Mouse (Mus musculus) T-cell, adult 2 months (primary cell): ENCODE results near the gene Fdxr.
A peak's percentile ranks its signal among the peaks of the same experiment; 100 is the strongest.

Experiments used
- DNase-seq: peaks from one replicate; pipeline ENCODE4 v3.0.0; 2022; ENCODE audit warnings: low spot score

The Fdxr gene

GRCm38 (mm10) chr11:115276780-115277603 lies at the start of gene Fdxr:
Gene Fdxr, minus strand, starts transcription at chr11:115277050.
- peak; percentile 99 for DNase-seq

DNA sequence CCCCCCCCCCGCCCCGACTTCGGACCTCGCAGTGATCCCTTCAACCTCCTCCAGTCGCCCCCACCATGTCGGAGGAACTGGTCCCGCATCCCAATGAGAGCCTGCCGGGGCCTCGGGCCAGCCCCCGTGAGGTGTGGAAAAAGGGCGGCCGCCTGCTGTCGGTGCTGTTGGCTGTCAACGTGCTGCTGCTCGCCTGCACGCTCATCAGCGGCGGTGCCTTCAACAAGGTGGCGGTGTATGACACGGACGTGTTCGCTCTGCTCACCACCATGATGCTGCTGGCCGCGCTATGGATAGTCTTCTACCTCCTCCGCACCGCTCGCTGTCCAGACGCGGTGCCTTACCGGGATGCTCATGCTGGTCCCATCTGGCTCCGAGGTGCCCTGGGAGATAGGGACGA lies 46.5 kb upstream of the Fdxr start:
- no peak for DNase-seq

DNA sequence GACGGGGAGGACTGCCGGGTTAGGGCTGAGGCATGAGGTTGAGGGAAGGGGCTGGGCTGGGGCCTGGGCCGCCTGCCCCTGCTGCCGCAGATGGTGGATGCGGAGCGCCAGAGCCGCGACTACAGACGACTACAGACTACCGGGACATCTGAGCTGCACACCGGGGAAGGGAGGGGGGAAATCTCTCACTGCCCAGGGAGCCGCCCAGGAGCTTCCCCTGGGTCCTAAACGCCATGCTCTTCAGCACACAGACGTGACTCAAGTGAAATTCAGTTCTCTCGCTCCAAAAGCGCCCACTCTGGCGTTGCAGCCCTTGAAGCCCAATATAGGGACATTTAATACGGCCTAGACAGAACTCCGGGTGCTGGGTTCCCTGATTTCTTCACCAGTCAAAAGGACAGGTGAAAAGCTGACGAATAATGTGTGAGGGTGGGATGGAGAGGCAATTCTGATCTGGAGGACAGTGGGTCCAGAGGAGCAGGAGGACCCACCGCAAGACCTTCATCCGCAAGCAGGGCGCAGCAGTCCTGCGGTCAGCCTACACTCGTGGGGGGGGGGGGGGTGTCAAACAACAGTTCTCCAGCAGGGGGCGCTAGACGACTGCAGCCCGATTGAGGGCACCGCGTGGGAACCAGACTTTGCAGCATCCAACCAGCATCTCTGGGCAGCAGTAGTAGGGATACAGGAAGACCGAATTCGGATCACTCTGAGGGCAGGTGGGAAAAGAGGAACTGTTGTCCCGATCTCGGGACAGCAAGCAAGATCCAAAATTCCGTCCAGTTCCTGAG lies 45.2 kb upstream of the Fdxr start, which contains the start of gene Ush1g:
Gene Ush1g (minus strand): TSS at position 136 of the 788 bp plus-strand sequence.
- peak; percentile 46 for DNase-seq

- no peak for DNase-seq
Measured at GRCm38 (mm10) chr11:115319704-115320383, 43.0 kb upstream of the Fdxr start.

DNA sequence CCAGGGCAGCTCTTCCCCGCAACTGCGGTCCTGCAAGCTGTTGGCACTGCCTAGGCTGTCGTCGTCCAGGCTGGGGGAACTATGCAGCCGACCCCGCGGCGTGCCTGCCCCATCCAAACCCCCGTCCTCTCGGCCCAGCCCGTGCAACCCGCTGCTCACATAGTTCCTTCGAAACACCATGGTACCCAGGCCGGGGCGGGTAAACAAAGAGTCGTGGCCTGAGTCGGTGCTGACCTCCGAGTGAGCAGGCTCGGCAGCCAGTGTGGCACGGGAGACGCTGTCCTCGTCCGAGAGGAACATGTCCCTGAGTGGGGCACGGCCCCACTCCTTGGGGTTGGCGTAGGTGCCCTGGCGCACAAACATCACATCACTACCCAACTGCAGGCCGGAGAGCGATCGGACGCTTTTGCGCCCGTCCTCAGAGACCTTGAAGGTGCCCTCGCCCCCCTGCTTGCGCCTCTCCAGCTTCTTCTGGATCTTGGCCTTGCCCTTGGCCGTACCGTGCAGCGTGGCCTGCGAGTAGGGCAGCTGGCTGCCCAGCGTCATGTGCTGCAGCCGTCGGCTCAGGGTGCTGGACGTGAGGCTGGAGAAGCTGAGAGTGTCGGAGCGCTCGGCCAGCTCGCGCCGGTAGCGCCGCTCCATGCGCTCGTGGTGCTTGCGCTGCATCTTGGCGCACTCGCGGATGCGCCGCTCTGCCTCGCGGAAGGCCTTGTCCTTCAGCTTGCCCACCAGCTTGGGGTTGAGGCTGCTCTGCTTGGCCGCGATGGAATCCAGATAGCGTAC lies 41.6 kb upstream of the Fdxr start:
- no peak for DNase-seq

- no peak for DNase-seq
Measured at GRCm38 (mm10) chr11:115317204-115317603, 40.4 kb upstream of the Fdxr start.

DNA sequence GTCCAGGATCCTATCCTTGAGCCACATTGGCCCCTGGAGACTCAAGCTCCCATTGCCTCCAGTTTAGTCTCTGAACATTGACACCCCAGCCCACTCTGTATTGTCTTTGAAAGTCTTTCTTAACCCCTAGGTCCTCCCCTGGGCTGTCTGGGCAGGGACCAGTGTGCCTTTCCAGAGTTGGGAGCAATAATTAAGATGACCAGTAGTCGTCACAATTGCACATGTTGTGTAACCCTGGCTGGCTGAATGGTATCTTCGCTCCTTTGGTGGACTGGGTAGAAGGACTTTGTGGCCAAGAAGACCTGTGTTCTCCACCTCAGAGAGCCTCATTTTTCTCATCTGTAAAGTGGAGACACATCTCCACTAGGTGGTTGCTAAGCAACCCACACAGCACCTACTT lies 37.4 kb upstream of the Fdxr start:
- DNase-seq = no peak

DNA sequence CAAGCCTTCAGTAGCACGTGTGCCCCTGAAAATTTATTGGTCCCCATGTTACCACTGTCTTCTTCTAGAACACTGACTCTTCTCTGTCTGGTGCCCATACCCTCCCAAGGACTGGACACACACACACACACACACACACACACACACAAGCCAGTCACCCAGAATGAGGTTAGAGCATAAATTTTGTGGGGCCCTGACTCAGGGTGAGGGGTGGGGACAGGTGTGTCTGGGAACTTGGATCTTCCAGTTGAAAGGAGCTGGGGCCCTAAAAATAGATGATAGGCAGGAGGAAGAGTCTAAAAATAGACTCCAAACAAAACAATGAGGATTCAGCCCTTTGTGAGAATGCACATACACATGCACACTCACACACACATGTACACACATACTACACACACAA lies 31.9 kb upstream of the Fdxr start:
- no peak for DNase-seq

DNA sequence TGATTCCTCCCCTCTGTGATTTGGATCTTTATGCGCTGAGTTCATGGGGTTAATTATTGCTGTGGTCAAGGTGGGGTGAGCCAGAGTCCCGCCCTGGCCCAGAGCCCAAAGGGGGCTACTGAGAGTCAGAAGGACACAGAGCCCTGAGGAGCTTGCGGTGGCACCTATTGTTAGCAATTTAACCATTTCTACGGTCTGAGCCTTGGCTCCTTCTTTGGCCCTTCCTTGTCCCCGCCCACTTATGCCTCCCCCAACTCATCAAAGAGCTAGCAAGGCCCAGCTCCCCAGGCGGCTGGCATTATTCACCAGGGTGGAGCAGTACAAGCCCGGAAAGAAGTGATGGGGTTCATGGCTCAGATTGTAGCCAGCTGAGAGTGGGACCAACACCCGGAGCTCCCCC lies 30.0 kb upstream of the Fdxr start, which contains the start of gene Otop2:
Gene Otop2 (plus strand): TSS at position 301 of the 400 bp plus-strand sequence.
- DNase-seq = no peak

DNA sequence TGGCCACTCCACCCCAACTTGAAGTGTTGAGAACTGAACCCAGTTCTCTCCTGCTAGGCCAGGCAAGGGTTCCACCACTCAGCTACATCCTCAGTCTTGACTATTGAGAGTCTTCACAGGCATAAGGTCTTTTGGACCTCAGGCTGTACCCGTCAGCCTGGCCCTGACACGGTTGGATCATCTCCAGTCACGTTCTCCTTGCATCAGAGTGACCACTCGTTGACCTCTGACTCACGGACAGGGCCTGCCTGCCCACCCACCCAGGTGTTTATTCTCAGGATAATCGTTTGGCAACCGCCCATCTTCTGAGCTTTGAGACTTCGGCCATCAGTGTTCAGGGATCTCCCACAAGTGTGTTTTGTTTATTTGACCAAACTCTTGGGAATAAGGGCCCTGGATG lies 26.3 kb upstream of the Fdxr start:
- DNase-seq = no peak

DNA sequence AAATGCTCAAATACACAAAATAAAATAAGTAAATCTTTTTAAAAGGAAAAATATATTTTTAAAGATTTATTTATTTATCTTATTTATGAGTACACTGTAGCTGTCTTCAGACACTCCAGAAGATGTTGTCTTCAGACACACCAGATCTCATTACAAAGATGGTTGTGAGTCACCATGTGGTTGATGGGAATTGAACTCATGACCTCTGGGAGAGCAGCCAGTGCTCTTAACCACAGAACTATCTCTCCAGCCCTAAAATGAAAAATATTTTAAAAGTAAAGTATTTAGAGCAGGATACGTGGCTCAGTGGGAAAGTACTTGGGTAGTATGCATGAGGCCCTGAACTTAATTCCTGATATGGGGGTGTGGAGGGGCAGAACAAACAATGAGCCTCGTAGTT lies 24.5 kb upstream of the Fdxr start:
- DNase-seq = no peak

DNA sequence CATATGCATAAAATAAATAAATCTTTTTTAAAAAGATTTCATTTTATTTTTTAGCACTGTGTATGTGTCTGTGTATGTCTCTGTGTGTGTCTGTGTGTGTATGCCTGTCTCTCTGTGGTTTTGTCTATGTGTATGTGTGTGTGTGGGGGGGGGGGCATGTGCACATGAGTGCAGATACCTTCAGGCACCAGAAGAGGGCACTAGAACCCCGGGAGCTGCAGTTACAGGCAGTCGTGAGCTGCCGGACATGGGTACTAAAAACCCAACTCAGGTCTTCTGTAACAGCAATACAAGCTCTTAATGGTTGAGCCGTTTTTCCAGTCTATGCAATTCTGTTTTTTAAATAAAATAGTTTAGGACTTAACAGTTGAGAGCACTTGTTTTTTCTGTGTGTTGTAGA lies 23.9 kb upstream of the Fdxr start:
- DNase-seq = no peak

- DNase-seq = no peak
Measured at GRCm38 (mm10) chr11:115298160-115298559, 21.3 kb upstream of the Fdxr start.

- peak; percentile 79 for DNase-seq
Measured at GRCm38 (mm10) chr11:115297214-115297826, 20.5 kb upstream of the Fdxr start, which contains the start of gene Fads6. Gene Fads6, minus strand, starts transcription at chr11:115297663.

- DNase-seq = no peak
Measured at GRCm38 (mm10) chr11:115296471-115297210, 19.8 kb upstream of the Fdxr start.

GRCm38 (mm10) chr11:115295939-115296338 lies 19.1 kb upstream of the Fdxr start:
- no peak for DNase-seq

GRCm38 (mm10) chr11:115292631-115293375 lies 16.0 kb upstream of the Fdxr start:
- no peak for DNase-seq

- no peak for DNase-seq
Measured at GRCm38 (mm10) chr11:115291503-115291902, 14.7 kb upstream of the Fdxr start.

- DNase-seq = no peak
Measured at GRCm38 (mm10) chr11:115290919-115291318, 14.1 kb upstream of the Fdxr start.

DNA sequence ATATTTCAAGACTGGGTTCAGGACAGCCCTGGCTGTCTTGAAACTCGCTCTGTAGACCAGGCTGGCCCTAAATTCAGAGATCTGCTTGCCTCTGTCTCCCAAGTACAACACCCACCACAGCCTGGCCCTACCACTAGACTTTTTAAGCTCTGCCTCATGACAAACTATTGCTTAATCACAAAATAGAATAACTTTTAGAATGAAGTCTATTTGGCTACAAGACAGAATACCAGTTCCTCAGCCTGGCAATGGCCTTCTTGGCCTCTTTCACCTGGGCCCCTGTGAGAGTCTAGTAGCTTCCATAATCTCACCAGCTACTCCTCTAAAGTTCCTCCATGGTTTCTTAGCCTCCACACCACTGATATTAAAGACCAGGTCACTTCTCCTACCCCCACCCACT lies 13.5 kb upstream of the Fdxr start:
- DNase-seq = no peak
